Mouse (Mus musculus): ENCODE results near the gene Best1. TPM values are rescaled to one million over a fixed set of nuclear protein-coding genes. Genes with fewer than 3 reads are reported as not detected.

The Best1 gene
- polyA plus RNA-seq, 2 experiments: 0.08 to 0.09 TPM

- peaks cover 9 to 43% of the 10 kb centered on the region in 2 experiments for H3K4me1 ChIP-seq (replicated peaks; ENCODE audit: control insufficient read depth in 2 of 2, insufficient read depth in 2 of 2, low read length in 1 of 2)
- H3K27me3 ChIP-seq (ENCODE audit: control insufficient read depth, insufficient read depth, low read length): no peaks in the 10 kb centered on the region
- H3K4me3 ChIP-seq (ENCODE audit: insufficient read depth in 1 of 2, low read depth in 2 of 2, low read length in 2 of 2): no peak overlapping the region
- no peak overlapping the region for H3K9ac ChIP-seq (replicated peaks)
- no peak for DNase-seq (ENCODE audit: low read depth in 3 of 3, low spot score in 3 of 3)
- no peak overlapping the region for H3K27ac ChIP-seq
- TF ChIP-seq CTCF (IDR thresholded peaks at IDR 0.05; ENCODE audit: low read depth) (no peak), EP300 (IDR thresholded peaks at IDR 0.05; ENCODE audit: low read depth) (no peak)
- WGBS (ENCODE audit: insufficient replicate concordance): 74% methylated on average over 5 of the region's 5 CpGs
- peak overlapping the region; percentile 77; the same call in 1 of the 2 replicates for H3K4me2 ChIP-seq (ENCODE audit: low read depth)
- no peaks in the 10 kb centered on the region for H3K9me3 ChIP-seq (ENCODE audit: control insufficient read depth, low read length)
- no peak for ATAC-seq (ENCODE audit: insufficient read depth)
- no peaks in the 10 kb centered on the region for H3K36me3 ChIP-seq (replicated peaks; ENCODE audit: control insufficient read depth, insufficient read depth, low read depth)
Measured at GRCm38 (mm10) chr19:9937428-9937827, 64.0 kb downstream of the Best1 start.

DNA sequence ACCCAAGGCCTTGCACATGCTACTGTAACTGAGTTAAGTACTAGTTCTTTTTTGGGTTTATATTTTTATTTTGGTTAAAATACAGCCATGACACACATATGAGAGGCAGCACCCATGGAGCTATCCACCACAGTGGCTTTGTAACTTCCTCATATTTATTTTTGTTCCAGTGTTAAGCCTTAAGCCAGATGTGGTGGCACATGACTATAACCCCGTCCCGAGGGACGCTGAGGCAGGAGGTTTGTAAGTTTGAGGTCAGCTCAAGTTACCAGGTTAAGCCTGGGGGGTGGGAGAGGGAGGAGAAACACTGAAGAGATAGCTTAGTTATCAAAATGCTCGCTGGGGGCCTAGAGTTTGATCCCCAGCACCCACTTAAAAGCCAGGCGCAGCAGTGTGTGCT, 64.9 kb downstream of the Best1 start:
- Histone ChIP-seq H3K4me1 (replicated peaks; ENCODE audit: control insufficient read depth in 2 of 2, insufficient read depth in 2 of 2, low read length in 1 of 2) (peaks cover 9 to 36% of the 10 kb centered on the region in 2 experiments; a peak in 3 of 4 replicates), H3K27ac (no peak overlapping the region), H3K4me2 (ENCODE audit: low read depth) (no peak overlapping the region), H3K4me3 (ENCODE audit: insufficient read depth in 1 of 2, low read depth in 2 of 2, low read length in 2 of 2) (no peak overlapping the region), H3K27me3 (ENCODE audit: control insufficient read depth, insufficient read depth, low read length) (no peaks in the 10 kb centered on the region), H3K36me3 (replicated peaks; ENCODE audit: control insufficient read depth, insufficient read depth, low read depth) (no peaks in the 10 kb centered on the region), H3K9me3 (ENCODE audit: control insufficient read depth, low read length) (no peaks in the 10 kb centered on the region), H3K9ac (replicated peaks) (no peak overlapping the region)
- ATAC-seq (ENCODE audit: insufficient read depth) (no peak), DNase-seq (ENCODE audit: low read depth in 3 of 3, low spot score in 3 of 3) (no peak)
- WGBS (ENCODE audit: insufficient replicate concordance): 45% methylated on average over 5 of the region's 5 CpGs
- no peak for TF ChIP-seq CTCF (IDR thresholded peaks at IDR 0.05; ENCODE audit: low read depth)
- no peak for TF ChIP-seq EP300 (IDR thresholded peaks at IDR 0.05; ENCODE audit: low read depth)

Other genes starting within 250 kb of the Best1 start
- gene Scgb2a2, start 154.1 kb downstream of the Best1 start, polyA plus RNA-seq (2012; rRNA removed): not detected in 2 replicates
- not detected in 2 replicates for gene Scgb2a2, start 154.1 kb downstream of the Best1 start, polyA plus RNA-seq (2014; fragmentation: Nextera tagmentation; extraction: Ambion mirVana)
- 51.1 and 69.7 TPM in 2 replicates for gene Incenp, start 102.1 kb downstream of the Best1 start, polyA plus RNA-seq (2012; rRNA removed)
- gene Incenp, start 102.1 kb downstream of the Best1 start, polyA plus RNA-seq (2014; fragmentation: Nextera tagmentation; extraction: Ambion mirVana): 72.0 and 86.3 TPM in 2 replicates
- gene Fth1, start 21.0 kb downstream of the Best1 start, polyA plus RNA-seq (2012; rRNA removed): 1,645 and 1,653 TPM in 2 replicates
- 3,787 and 3,976 TPM in 2 replicates for gene Fth1, start 21.0 kb downstream of the Best1 start, polyA plus RNA-seq (2014; fragmentation: Nextera tagmentation; extraction: Ambion mirVana)
- gene Rab3il1, start within 50 bp of the Best1 start, polyA plus RNA-seq (2012; rRNA removed): 116 and 122 TPM in 2 replicates
- gene Rab3il1, start within 50 bp of the Best1 start, polyA plus RNA-seq (2014; fragmentation: Nextera tagmentation; extraction: Ambion mirVana): 240 and 255 TPM in 2 replicates
- 8.2 and 8.3 TPM in 2 replicates for gene Fads3, start 39.9 kb upstream of the Best1 start, polyA plus RNA-seq (2012; rRNA removed)
- gene Fads3, start 39.9 kb upstream of the Best1 start, polyA plus RNA-seq (2014; fragmentation: Nextera tagmentation; extraction: Ambion mirVana): 4.4 and 5.1 TPM in 2 replicates
- gene Fads2, start 100.1 kb upstream of the Best1 start, polyA plus RNA-seq (2012; rRNA removed): 41.9 and 49.2 TPM in 2 replicates
- 22.7 and 25.8 TPM in 2 replicates for gene Fads2, start 100.1 kb upstream of the Best1 start, polyA plus RNA-seq (2014; fragmentation: Nextera tagmentation; extraction: Ambion mirVana)
- 27.3 and 32.1 TPM in 2 replicates for gene Fads1, start 181.3 kb upstream of the Best1 start, polyA plus RNA-seq (2012; rRNA removed)
- 45.2 and 50.5 TPM in 2 replicates for gene Fads1, start 181.3 kb upstream of the Best1 start, polyA plus RNA-seq (2014; fragmentation: Nextera tagmentation; extraction: Ambion mirVana)
- 78.6 and 107 TPM in 2 replicates for gene Tmem258, start 202.4 kb upstream of the Best1 start, polyA plus RNA-seq (2012; rRNA removed)
- 397 and 402 TPM in 2 replicates for gene Tmem258, start 202.4 kb upstream of the Best1 start, polyA plus RNA-seq (2014; fragmentation: Nextera tagmentation; extraction: Ambion mirVana)
- gene Fen1, start 202.5 kb upstream of the Best1 start, polyA plus RNA-seq (2012; rRNA removed): 53.1 and 75.8 TPM in 2 replicates
- gene Fen1, start 202.5 kb upstream of the Best1 start, polyA plus RNA-seq (2014; fragmentation: Nextera tagmentation; extraction: Ambion mirVana): 131 and 145 TPM in 2 replicates
- gene Myrf, start 239.1 kb upstream of the Best1 start, polyA plus RNA-seq (2012; rRNA removed): 6.4 and 9.1 TPM in 2 replicates
- gene Myrf, start 239.1 kb upstream of the Best1 start, polyA plus RNA-seq (2014; fragmentation: Nextera tagmentation; extraction: Ambion mirVana): 3.5 and 3.7 TPM in 2 replicates

Measured in liver, embryonic 14.5 days (tissue).